Mouse (Mus musculus) cerebellum, adult (tissue): ENCODE data around the gene Gm43951.
"Not testable (repeated sequence)": the region's sequence is repeated elsewhere in the genome, so short reads cannot be mapped to it uniquely, and the experiment has no call there.

Experiments used
- ATAC-seq: cut with Nextera tagmentation; 2 replicates; pipeline ENCODE4 v1.9.2; 2017; ENCODE audit warnings: mild to moderate bottlenecking, moderate library complexity, mixed read lengths; ENCODE audit not compliant: insufficient number of reproducible peaks, low FRiP score, low TSS enrichment

Gm43951 gene

DNA sequence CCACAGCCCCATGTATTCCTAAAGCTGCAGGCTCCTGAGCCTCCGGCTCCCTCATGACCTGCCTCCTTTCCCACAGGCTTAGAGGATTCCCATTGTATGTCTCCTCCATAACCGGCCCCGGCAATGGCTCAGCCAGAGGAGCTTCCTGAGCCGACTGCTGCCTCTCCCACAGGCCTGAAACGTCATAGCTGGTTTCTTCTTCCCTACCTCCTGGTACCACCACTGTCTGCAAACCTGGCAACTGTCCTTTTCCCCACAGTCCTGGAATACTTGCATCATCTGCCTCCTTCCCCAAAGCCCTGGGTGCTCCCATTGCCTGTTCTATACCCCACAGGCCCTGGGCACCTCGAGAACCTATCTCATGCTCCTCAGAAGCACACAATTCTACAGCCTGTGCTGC is 1.4 kb downstream of the Gm43951 start:
- no peak for ATAC-seq

DNA sequence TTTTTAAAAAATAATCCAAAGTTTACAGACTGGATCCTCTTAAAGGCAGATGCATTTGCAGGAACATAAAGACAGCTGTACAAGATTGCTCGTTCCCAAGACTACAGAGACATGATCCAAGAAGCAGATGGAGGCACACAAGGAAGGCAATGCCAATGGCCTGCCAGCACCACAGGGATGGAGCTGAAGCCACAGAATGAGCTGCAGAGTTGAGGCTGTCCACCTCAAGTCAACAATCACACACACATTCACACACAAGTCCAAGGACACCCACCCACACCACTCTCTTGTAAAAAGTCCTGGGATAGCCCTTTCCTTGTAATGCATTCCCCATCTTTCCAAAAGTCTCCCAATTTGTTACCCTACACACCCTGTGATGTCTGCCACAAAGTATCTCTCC is 3.2 kb downstream of the Gm43951 start:
- no peak for ATAC-seq

DNA sequence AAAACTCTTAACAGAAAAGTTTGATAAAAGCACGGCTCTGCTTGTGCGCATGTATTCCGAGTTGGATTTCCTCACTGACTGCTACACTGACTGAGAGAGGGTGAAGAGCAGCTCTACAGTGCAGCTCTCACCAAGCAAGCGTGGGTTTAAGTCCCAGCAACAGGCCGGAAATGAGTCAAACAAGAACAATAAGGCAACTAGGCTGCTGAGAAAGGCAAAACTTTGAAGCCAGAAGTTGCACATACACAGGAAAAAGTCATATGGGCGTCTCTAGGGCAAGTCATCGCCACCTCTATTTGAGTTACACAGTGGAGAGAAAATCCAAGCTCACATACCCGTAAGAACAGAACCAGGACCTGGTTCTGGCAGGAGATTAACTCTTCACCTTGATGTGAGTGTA is 10.1 kb downstream of the Gm43951 start:
- no peak for ATAC-seq

DNA sequence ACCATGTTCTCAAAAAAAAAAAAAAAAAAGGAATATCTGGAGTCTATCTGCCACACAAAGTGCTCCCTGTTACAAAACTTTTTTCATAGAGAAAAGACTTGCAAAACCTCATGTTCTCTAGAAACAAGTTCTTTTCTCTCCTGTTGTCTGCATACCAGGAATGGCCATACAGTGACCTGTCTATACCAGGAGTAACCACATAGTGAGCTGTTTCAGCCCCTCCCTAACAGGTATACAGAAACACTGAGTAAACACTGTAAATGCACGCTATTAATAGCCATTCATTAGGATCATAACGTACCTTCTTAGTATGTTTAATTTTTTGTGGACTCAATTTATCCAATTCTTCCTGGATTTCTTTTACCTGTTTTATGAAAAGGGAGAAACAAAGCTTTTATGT is 12.4 kb downstream of the Gm43951 start:
- ATAC-seq: no peak

DNA sequence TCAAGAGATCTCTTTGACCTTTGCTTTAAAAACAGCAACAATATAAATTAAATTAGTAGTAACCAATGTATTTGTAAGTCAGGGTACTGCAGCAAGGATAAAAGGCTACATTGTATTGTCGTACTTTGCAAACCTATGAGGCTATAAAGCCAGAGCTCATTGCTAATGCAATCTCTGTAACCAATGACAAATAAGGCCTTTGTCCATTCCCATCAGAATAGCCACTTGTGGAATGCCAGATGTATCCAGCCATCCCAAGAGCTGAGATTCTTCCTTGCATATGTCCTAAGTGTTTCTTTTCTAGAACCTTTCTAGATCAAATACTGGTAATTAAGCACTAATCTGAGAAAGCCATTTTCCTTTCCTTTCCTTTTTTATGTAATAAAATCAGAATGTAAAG is 15.8 kb downstream of the Gm43951 start:
- no peak for ATAC-seq

DNA sequence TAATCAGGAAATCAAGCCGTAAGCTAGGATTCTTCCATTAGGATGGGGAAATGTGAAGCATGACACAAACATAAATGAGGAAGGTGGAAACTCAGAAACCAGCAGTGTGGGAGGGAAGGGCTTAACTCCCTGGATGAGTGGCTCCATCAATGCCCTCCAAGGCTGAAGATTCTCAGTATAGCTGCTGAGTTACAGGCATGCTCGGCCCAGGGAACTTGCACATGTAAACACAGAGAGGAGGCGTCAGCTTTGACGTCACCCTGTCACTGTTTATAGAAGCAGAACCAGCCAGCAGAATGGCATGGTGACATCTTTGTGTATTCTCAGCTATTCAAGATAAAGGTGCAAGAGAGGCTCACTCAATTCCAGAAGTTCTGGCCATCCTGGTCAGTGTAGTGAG is 22.4 kb downstream of the Gm43951 start:
- ATAC-seq: no peak

DNA sequence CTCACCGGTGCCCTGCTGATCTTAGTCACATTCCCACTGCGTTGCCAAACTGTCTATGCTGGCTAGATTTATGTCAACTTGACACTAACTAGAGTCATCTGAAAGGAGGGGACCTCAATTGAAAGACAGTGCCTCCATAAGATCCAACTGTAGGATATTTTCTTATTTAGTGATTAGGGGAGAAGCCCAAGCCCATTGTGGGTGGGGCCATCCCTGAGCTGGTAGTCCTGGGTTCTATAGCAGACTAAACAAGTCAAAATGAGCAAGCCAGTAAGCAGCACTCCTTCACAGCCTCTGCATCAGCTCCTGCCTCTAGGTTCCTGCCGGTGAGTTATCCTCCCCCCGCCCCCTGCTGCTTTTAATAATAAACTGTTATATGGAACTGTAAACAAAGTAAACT is 25.5 kb downstream of the Gm43951 start:
- ATAC-seq: no peak

DNA sequence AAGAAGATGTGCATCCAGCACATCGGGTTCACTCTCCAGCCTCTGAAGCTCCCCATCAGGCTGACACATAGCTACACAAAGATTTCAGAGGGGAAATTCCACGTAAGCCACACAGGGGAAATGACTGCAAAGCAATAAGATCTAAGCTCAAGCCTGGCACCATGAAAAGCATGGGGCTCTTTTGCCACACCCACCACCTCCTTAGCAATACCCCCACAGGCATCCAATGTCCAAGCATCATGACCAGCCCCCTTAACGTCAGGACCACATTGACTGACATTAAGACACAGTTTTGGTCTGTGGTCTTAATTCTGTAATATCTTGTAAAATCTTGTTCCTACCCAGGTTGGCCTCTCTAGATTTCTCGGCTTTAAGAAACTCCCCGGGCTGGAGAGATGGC is 26.1 kb downstream of the Gm43951 start:
- no peak for ATAC-seq

DNA sequence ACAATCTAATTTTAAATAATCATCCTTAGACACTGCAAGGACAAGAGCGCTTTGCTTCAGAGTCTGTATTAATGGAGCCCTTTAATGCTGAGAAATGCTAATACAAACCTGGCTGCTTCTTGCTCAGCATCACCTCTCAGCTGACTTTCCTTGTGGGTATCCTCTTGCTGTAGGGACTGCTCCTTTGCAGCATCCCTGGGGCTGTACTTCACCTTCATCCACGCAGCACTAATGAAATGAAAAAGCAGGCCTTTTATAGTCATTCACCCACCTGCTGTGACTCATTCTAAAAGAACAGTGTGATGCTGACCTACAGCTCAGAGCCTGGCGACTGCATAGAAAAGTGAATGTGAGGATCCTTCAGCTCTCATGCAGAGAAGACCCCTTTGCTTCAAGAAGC is 30.1 kb downstream of the Gm43951 start:
- no peak for ATAC-seq

DNA sequence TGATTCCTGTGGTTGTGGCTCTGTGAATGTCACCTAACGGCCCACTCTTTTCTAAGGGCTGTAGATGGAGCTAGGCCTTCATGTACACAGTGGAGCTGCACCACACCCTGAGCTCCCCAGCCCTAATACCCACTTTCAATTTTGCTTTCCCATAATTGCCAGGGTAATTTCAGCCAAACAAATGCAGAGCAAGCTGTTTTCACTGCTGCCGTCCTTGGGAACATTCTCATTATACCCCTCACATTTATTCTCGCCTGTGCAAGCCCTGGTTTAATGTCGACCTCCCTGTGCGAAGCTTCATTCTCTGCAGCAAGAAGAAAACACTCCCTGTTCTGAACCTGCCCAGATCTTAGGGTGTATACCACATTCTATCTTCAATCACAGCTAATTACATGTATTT is 30.7 kb downstream of the Gm43951 start:
- no peak for ATAC-seq

DNA sequence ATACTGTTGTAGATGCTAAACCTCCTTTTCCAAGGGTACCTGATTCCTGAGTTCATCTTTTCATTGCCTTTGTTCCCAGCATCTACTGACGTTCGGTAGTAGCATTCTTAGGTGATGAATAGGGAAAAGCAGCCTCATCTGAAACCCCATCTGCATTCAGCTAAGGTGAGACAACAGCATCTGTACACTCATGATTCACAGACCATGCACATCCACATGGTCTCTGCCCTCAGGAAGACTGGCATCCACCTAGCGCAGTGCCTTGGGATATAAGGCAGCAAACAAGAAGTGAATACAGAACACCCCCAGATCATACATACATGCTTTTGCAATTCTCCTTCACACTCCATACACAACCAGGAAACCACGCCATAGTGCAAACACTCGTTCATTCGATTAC is 31.9 kb downstream of the Gm43951 start:
- no peak for ATAC-seq

DNA sequence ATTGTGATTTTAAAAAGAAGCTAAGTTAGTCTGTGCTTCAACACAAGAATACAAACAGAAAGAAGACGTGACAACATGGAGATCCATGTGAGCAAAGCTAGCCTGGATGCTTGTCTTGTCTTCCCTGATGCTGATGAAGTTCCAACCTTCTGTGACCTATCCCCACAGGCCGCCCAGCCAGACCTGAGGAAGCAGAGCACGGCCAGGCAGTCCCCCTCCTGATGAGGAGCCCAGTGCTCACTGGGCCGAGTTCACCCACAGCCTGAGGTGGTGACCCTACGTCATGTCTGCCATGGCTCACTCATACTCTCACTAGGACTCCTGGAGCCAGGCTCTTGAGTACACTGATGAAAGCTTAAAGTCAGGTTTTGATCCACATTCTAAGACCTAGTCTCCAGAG is 33.1 kb downstream of the Gm43951 start:
- no peak for ATAC-seq

DNA sequence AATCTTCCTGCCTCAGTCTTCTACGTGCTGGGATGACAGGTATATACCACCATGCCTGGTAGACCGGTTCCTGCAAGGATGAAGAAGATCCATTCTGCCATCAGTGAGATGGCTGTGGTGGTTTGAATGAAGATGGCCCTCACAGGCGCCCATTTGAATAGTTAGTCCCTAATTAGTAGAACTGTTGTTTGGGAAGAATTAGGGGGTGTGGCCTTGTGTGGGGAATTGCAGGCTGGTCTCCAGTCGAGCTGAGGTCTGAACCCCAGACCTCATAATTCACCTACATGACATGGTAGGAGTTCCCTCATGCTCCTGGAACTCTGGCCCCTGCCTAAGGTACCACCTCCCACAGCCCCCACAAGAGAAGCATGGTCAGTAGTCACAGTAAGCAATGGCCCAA is 34.7 kb downstream of the Gm43951 start:
- not testable (repeated sequence) for ATAC-seq

DNA sequence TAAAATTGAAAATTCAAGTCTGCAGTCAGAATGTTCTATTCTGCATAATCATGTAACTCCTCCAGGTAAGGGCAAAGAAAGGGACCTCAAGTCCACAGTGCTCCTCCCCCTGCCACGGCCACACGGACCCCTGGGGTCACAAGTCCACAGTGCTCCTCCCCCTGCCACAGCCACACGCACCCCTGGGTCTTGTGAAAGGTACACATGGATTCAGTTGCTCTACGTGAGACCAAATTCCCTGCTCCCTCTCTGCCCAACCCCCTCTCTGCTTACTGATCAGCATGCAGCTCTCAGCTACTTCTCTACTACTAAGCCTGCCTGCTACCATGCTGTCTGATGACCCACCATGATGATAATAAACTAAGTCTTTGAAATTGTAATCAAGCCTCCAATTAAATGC is 36.8 kb downstream of the Gm43951 start:
- ATAC-seq: no peak

DNA sequence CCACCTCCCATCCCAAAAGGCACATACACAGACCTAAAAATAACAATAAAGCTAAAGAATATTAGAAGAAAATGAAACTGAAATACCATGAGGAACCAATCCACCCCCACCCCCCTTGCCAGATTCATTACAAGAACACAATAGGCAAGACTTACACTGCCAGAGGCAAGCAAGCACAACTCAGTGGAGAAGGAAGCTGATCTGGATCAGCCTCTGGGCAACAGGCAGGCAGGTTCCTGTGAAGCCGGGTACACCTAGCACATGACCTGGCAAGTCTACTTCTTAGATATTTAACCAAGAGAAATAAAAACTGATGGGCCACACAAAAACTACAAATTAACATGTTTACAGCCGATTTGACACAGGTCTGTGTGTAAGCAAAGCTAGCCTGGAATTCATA is 43.4 kb downstream of the Gm43951 start:
- ATAC-seq: no peak

DNA sequence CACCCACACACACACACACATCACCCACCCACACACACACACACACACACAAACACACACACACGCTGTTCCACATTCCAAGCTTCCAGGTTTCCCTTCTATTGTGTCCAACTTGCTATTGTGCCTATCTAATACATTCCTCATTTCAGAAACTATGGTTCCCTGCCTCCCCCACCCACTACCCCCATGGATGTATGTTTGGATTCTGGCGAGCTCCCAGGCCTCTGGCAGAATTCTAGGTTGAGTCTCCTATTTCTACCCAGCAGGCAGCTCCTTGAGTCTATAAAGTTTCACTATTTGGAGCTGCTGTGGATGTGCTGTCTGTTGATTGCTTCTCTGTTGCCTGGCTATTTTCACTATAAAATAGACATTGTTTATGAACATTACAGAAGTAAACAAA is 50.0 kb downstream of the Gm43951 start:
- no peak for ATAC-seq

DNA sequence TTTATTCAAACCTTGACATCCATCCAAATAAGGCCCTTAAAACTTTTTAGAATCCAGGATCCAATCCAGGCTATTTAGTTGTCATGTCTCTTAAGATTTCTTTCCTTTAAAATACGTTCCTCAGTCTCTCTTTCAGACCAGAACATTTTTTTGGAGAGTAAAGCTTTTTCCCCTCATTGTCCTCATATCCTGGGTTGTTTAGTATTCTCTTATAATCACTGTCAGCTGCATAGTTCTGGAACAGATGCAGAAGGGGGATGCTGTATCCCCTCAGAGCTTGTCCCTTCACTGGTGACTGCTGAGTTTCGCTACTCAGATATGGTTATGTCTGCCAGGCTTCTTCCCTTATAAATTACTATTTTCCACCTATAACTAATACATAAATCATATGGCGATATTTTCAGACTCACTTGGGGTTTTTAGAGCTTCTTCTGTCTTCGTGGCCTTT is 50.6 kb downstream of the Gm43951 start:
- ATAC-seq: no peak

DNA sequence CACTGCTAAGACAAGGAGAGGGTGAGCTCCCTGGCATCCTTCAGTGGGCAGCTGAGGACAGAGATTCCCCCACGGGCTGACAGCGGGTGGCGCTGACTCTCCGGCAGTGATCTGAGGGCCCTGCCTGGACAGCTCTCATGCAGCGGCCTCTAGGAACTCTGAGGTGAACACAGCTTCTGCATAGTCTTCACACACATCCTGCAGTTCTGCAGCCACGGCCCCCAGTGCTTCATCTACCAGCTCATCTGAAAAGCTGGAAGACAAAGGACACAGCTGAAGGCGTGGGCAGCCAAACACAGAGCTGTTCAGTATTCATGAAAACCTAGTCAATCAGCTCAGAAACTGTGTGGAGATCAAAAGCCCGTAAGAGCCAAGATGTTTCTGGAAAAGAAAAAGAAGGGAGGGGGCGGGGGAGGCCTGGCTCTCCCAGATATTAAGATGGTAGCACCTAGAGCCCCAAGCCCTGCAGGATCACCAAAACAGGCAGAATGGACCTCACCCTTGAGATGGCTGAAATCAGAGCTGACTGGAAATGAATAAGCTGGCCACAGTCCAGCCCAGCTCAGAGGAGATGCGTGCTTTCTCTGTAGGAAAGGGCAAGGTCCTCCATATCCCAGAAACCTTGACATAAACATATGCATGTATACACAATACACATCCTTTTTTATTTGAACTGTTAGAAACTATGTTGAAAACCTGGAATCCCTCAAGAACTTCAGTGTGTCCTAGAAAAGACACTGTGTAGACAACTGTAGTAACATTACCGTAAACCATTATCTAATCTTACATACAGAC is 51.3 kb downstream of the Gm43951 start:
- no peak for ATAC-seq
